Mouse (Mus musculus): Measurements from ENCODE around the gene Cyp4f18.
"Not testable (repeated sequence)": the region's sequence is repeated elsewhere in the genome, so short reads cannot be mapped to it uniquely, and the experiment has no call there.

Gene Cyp4f18

GRCm38 (mm10) chr8:72009473-72009872, at the start of gene Cyp4f18:
TSS of gene Cyp4f18 (minus strand) at chr8:72009626.
- DNase-seq (ENCODE audit: low read depth in 2 of 2, low spot score in 2 of 2): no peak

DNA sequence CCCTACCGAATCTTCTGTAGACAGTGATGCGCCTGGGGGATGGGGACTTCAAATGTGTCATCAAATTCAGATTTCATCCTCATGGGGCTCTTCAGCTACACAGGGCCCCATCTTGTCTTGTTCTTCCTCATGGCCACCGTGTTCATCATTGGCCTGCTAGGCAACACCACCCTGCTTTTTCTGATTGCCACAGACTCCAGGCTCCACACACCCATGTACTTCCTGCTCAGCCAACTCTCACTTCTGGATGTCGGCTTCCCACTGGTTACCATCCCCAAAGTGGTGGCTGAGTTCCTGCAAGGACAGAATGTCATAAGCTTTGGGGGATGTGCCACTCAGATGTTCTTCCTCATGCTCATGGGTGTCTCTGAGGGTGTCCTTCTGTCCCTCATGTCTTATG, 48.2 kb upstream of the Cyp4f18 start:
- not testable (repeated sequence) for DNase-seq (ENCODE audit: low read depth in 2 of 2, low spot score in 2 of 2)

- DNase-seq (ENCODE audit: low read depth in 2 of 2, low spot score in 2 of 2): not testable (repeated sequence)
Measured at GRCm38 (mm10) chr8:72054633-72055032, 45.2 kb upstream of the Cyp4f18 start.

DNA sequence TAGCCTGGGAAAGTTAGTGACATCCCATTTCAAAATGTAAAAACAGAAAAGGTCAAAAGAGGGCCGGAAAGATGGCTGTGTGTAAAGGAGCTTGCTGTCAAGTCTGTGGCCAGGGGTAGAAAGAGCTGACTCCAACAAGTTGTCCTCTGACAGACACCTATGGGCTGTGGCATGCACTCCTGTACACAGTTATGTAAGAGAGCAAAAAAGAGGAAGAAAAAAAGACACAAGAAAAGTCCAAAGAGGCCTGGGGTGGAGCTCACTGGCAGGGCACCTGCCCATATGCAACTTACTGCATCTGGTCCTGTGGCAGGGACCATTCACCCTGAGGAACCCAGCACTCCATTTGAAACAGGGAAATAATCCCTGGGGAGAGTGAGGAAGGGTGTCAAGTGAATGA, 33.1 kb upstream of the Cyp4f18 start:
- no peak for DNase-seq (ENCODE audit: low read depth in 2 of 2, low spot score in 2 of 2)

DNA sequence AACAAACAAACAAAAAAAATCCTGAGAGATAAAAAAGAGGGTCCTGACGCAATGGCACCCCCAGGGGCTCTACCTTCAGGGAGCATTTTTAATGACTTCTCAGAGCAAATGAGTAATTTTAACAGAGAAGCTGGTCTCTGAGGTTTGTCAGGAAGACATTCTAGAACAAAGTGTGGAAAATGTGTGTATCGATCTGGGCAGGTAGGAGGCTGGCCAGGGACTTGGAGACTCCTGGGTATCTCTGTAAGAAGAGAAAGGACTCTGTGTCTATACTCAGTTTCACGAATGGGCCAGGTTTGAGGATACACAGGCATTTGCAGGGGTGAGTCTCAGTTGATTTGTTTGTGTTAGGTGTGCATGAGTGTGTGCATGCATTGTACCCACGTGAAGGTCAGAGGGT, 31.5 kb upstream of the Cyp4f18 start, which contains the start of gene Olfr372:
Gene Olfr372 (plus strand): TSS at position 301 of the 400 bp plus-strand sequence.
- DNase-seq (ENCODE audit: low read depth in 2 of 2, low spot score in 2 of 2): not testable (repeated sequence)

DNA sequence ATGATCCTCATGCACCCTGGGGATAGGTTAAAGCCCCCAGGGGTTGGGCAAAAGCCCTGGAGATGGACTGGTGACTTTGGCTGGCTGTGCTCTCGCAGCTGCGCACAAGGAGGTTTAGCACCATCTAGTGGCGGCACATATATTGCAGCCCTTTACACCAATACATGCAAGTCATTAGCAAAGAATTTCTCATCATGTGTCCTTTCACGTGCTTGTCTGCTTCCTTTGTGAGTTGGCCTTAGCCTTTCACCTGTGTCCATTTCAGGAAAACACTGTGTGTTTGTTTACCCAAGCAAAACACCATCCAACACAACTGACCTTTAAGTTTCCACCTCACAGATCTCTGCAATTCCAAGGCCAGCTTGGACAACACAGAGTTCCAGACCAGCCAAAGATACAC, 23.5 kb upstream of the Cyp4f18 start:
- peak; percentile 37 to 60 for DNase-seq (ENCODE audit: low read depth in 2 of 2, low spot score in 2 of 2)

DNA sequence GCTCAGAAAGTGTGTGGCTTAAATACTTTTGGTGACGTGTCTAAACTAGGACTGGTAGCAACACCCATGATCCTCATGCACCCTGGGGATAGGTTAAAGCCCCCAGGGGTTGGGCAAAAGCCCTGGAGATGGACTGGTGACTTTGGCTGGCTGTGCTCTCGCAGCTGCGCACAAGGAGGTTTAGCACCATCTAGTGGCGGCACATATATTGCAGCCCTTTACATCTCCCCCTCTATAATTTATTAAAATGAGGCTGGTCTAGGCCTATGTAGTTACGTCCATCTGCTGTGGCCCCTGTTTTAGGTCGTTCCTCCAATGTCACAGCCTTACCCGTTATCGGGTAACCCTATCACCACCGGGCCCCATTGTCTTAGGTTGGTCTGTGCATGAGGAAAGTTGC, 15.5 kb upstream of the Cyp4f18 start:
- peak; percentile 34 to 55 for DNase-seq (ENCODE audit: low read depth in 2 of 2, low spot score in 2 of 2)

GRCm38 (mm10) chr8:72019816-72020215, 10.4 kb upstream of the Cyp4f18 start:
- DNase-seq (ENCODE audit: low read depth in 2 of 2, low spot score in 2 of 2): no peak

DNA sequence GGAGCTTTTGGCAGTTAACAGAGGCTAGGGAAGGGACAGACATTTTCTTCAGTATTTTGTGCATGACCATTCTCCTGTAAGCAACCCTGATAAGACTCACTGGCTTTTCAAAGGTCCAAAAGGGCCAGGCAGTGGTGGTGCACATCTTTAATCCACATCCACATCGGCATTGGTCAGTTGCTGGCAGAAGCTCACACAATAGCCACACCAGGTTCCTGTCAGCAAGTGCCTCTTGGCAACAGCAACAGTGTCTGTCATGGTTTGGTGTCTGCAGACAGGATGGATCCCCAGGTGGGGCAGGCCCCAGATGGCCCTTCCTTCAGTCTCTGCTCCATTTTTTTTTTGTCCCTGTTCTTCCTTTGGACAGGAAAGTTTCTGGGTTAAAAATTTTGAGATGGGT, 9.6 kb upstream of the Cyp4f18 start:
- not testable (repeated sequence) for DNase-seq (ENCODE audit: low read depth in 2 of 2, low spot score in 2 of 2)

DNA sequence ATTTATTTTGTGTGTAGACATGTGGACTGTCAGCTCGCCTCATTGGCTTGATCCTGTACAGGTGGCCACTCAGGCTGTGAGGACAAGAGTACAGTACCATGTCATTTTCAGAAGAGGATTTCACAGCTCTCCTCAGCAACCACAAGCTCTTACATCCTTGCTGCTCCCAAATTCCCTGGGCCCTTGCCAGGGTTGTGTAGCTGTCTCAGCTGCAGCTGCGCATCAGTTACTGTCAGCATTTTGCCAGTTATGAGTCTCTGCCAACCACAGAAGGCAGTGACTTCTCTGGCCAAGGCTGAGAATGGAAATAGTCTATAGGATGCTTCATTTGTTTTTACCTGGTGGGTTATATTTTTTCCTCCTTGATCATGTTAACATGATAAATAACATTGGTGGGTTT, 8.7 kb upstream of the Cyp4f18 start:
- no peak for DNase-seq (ENCODE audit: low read depth in 2 of 2, low spot score in 2 of 2)

GRCm38 (mm10) chr8:72017339-72017738, 7.9 kb upstream of the Cyp4f18 start:
- DNase-seq (ENCODE audit: low read depth in 2 of 2, low spot score in 2 of 2): not testable (repeated sequence)

- DNase-seq (ENCODE audit: low read depth in 2 of 2, low spot score in 2 of 2): not testable (repeated sequence)
Measured at GRCm38 (mm10) chr8:72013506-72014228, 4.2 kb upstream of the Cyp4f18 start.

DNA sequence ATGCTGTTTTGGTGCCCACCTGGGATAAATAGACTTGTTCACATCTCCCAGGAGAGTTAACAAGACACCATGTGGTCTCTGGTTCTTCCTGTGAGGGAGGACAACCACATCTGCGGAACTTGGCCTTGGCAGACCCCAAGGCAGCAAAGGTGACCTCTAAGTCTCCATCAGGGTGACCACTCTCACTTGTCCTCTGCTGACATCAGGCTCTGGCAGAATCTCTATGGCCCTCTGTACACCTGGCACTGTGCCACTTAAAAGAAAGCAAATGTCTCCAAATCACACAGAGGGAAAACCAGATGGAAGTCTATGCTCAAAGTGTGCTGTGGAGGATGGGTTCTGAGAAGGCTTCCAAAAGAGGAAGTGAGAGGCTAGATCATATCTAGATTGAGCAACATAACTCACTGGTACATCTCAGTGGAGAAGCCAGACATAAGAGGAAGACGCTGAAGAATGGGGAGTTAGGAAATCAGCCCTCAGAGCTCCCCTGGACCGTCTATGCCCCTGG, 1.2 kb downstream of the Cyp4f18 start:
- no peak for DNase-seq (ENCODE audit: low read depth in 2 of 2, low spot score in 2 of 2)

GRCm38 (mm10) chr8:72006763-72007162, 2.7 kb downstream of the Cyp4f18 start:
- DNase-seq (ENCODE audit: low read depth in 2 of 2, low spot score in 2 of 2): no peak

- no peak for DNase-seq (ENCODE audit: low read depth in 2 of 2, low spot score in 2 of 2)
Measured at GRCm38 (mm10) chr8:72005912-72006311, 3.5 kb downstream of the Cyp4f18 start.

GRCm38 (mm10) chr8:72002942-72003341, 6.5 kb downstream of the Cyp4f18 start:
- DNase-seq (ENCODE audit: low read depth in 2 of 2, low spot score in 2 of 2): no peak

DNA sequence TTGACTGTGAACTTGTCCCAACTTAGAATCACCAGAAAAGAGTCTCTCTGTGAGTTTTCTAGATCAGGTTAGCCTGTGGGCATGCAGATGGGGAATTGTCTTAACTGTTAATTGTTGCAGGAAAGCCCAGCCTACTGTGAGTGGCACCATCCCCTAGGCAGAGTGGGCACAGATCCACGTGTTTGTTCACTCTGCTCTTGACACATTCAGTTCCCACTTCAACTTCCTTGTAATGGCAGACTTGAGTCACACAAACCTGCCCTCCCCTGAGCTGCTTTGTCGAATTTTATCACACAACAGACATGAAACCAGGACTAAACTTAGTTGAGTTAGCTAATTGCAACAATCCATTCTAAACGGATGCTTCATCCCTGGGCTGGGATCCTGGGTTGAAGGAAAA, 9.2 kb downstream of the Cyp4f18 start:
- DNase-seq (ENCODE audit: low read depth in 2 of 2, low spot score in 2 of 2): no peak

- no peak for DNase-seq (ENCODE audit: low read depth in 2 of 2, low spot score in 2 of 2)
Measured at GRCm38 (mm10) chr8:71999434-71999833, 10.0 kb downstream of the Cyp4f18 start.

GRCm38 (mm10) chr8:71988867-71989599, 20.4 kb downstream of the Cyp4f18 start:
- no peak for DNase-seq (ENCODE audit: low read depth in 2 of 2, low spot score in 2 of 2)

- peak; percentile 23 to 35 for DNase-seq (ENCODE audit: low read depth in 2 of 2, low spot score in 2 of 2)
Measured at GRCm38 (mm10) chr8:71988110-71988866, 21.1 kb downstream of the Cyp4f18 start.

- no peak for DNase-seq (ENCODE audit: low read depth in 2 of 2, low spot score in 2 of 2)
Measured at GRCm38 (mm10) chr8:71984601-71985000, 24.8 kb downstream of the Cyp4f18 start.

Measured in CD8-positive naive resting alpha-beta T cell, adult 2 months (primary cell).